Mouse (Mus musculus): Measurements from ENCODE around the gene C2.

The C2 gene

DNA sequence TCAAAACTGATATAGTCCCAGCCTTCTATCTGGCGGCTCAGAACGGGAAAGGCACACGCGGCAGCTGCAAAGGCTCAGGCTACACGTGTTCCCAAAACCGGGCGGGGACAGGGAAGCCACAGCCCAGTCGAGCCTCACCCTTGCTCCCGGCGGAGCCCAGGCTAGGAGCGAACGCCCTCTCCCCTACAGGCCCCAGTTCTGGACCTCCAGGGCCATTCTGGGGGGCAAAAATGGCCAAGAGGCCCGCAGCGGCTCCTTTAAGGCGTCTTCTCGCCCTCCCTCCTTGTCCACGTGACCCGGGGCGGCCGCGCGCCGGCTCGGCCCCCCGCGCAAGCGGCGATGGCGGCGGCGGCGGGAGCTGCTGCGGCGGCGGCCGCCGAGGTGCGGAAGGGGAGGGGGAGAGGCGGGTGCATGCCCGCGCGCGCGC lies at the start of gene C2, which contains the start of gene Ehmt2:
C2 (minus strand) TSS at position 106 of the 427 bp plus-strand sequence.
Ehmt2 (plus strand) TSS at position 310 of the 427 bp plus-strand sequence.
- DNase-seq (ENCODE audit: low spot score): peak; percentile 87

- DNase-seq (ENCODE audit: low spot score): no peak
Measured at GRCm38 (mm10) chr17:34947606-34948005, 49.5 kb upstream of the C2 start.

DNA sequence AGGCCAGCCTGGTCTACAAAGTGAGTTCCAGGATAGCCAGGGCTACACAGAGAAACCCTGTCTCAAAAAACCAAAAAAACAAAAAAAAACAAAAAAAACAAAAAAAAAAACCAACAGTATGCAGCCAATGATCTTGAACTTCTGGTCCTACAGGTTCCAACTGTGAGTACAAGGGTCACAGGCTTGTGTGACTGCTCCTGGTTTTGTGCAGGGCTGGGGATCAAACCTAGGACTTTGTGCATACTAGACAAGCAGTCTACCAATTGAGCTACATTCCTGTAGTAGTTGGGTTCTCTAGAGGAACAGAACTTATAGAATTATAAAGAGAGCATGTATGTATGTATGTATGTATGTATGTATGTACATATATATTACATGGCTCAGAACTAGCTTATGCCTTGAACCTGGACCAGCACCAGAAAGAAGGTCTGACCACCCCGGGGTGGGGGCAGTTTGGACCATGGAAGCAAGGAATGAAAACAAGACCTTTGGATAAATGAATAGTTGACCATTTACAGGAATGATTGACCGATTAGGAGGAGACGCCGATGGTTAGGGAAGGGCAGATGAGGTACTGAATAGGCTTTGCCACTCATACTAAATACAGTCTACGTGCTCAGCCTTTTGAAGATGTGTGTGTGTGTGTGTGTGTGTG lies 48.5 kb upstream of the C2 start:
- DNase-seq (ENCODE audit: low spot score): no peak

DNA sequence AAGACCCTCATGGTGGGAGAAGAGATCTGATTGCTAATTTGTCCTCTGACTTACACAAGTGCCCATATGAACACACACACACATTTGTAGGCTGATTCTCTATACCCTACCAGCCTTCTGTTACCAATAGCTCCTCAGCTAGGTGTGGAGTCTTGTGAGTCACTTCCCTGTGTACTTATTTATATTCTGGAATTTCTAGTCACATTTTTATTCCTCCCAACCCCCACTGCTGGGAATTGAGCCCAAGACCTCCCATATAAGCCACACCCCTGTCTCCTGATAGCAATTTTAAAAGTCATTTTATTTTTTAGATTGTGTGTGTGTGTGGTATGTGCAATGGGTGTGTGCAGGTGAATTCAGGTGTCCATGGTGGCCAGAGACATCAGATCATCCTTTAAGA lies 46.3 kb upstream of the C2 start:
- DNase-seq (ENCODE audit: low spot score): no peak

- no peak for DNase-seq (ENCODE audit: low spot score)
Measured at GRCm38 (mm10) chr17:34943128-34943815, 45.2 kb upstream of the C2 start.

- DNase-seq (ENCODE audit: low spot score): peak; percentile 70
Measured at GRCm38 (mm10) chr17:34941344-34942041, 43.4 kb upstream of the C2 start.

- no peak for DNase-seq (ENCODE audit: low spot score)
Measured at GRCm38 (mm10) chr17:34937960-34938505, 40.0 kb upstream of the C2 start.

DNA sequence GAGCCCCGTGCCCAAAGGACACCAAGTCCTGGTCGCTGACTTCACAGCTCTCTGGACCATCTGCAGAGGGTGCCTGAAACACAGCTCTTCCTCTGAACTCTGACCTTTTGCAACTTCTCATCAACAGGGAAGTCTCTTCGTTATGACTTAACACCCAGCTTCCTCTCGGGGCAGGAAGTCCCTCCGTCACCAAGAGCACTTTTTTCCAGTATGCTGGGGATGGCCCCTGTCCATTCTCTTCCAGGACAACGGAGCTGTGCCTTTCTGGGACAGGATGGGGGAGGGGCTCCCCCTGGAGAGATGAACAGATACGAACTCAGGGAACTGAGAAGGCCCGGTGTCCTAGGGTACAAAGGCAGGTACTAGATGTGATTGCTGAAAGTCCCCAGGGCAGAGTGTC lies 36.8 kb upstream of the C2 start:
- no peak for DNase-seq (ENCODE audit: low spot score)

DNA sequence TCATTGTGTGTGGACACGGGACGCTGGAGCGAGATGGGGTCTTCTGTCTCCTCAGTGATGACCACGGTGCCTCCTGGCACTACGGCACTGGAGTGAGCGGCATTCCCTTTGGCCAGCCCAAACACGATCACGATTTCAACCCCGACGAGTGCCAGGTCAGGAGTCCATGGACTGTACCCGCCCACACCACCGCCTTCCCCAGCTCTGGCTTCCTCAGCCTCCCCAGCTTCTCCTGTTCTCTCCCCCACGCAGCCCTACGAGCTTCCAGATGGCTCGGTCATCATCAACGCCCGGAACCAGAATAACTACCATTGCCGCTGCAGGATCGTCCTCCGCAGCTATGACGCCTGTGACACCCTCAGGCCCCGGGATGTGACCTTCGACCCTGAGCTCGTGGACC lies 36.0 kb upstream of the C2 start:
- no peak for DNase-seq (ENCODE audit: low spot score)

GRCm38 (mm10) chr17:34932287-34932686 lies 34.2 kb upstream of the C2 start:
- DNase-seq (ENCODE audit: low spot score): no peak

- DNase-seq (ENCODE audit: low spot score): no peak
Measured at GRCm38 (mm10) chr17:34931735-34932098, 33.7 kb upstream of the C2 start.

DNA sequence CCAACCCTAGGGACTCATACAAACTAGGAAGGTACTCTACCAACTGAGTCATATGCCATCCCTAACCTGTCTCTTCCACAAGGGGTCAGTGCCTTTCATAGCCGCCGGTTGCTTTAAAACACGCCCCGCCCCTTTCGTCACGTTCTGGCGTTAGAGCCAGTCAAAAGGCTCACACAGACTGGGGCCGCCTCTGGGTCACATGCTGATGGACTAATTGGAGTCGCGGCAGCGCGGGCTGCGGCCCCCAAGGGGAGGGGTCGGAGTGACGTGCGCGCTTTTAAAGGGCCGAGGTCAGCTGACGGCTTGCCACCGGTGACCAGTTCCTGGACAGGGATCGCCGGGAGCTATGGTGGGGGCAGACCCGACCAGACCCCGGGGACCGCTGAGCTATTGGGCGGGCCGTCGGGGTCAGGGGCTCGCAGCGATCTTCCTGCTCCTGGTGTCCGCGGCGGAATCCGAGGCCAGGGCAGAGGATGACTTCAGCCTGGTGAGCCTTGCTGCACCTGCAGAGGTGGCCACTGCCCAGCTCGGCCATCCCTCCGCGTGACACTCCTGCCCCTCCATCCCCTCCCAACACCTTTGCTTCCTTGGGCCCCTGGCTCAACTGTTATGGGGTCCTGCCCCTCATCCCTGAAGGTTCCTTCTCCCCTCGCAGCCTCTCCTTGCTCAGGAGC lies 33.1 kb upstream of the C2 start, which contains the start of gene Neu1:
Neu1 (plus strand) TSS at position 193 of the 674 bp plus-strand sequence.
- peak; percentile 98 for DNase-seq (ENCODE audit: low spot score)

- no peak for DNase-seq (ENCODE audit: low spot score)
Measured at GRCm38 (mm10) chr17:34928841-34929240, 30.8 kb upstream of the C2 start.

GRCm38 (mm10) chr17:34927306-34928019 lies 29.4 kb upstream of the C2 start:
- DNase-seq (ENCODE audit: low spot score): no peak

DNA sequence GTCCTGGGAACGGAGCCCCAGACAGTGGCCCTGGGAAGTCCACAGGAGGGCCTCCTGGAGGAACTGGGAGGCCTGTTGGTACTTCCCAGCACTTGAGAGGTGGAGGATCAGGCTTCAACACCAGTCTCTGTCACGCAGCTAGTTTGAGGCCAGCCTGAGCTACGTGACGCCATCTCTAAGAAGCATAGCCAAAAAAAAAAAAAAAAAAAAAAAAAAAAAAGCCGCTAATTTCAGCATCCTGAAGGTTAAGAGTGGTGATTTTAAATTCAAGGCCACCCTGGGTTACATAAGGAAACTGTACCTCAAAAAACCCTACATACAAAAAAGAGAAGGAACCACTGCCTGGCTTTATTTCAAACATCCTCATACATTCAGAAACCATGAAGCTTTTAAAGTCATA lies 26.2 kb upstream of the C2 start:
- no peak for DNase-seq (ENCODE audit: low spot score)

DNA sequence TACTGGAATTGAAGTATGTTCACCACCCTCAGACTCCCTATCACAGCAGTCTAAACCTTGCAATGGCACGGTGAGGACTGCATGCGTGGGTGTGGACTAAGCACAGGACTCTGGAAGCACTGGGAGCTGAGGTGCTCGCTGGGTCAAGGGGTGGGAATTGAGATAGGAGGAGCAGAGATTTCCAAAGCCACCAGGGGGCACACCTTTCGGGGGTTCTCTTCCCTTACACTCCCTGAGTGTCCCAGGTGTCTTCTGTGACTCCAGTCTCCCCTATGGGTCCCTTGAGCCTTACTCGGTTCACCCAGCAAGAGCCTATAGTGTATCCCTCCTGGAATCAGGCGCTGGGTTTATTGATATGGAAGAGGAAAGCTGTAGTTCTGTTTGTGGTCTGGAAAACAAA lies 24.9 kb upstream of the C2 start:
- no peak for DNase-seq (ENCODE audit: low spot score)

DNA sequence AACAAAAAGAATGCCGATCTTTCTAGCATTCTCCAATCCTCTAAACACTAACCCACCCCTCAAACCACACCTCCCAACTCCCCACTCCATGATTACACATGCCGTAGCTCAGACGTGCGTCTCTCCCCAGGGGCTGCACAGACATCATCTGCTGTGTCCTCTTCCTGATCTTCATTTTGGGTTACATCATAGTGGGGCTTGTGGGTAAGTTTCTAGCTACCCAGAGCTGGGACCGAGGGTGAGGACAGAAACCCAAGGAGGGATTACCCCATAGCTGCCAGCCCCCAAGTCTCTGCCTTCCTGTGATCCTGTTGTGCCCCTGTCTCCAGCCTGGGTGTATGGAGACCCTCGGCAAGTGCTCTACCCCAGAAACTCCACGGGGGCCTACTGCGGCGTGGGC lies 19.1 kb upstream of the C2 start:
- no peak for DNase-seq (ENCODE audit: low spot score)

DNA sequence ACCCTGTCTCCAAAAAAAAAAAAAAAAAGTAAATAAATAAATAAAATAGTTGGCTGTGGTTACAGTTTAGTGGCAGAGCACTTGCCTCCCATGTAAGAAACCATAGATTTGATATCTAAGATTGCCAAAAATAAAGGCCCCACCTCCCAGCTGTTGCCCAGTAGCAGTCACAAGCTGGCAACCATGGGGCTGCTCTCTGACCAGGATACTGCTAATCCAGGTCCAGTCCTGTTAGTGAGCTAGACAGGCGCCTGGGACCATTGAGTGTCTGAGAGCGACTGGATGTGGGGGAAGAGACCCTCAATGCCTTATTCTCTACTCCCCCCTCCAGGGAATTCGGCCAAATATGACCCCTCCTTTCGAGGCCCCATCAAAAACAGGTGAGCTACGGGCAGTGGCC lies 18.3 kb upstream of the C2 start:
- no peak for DNase-seq (ENCODE audit: low spot score)

DNA sequence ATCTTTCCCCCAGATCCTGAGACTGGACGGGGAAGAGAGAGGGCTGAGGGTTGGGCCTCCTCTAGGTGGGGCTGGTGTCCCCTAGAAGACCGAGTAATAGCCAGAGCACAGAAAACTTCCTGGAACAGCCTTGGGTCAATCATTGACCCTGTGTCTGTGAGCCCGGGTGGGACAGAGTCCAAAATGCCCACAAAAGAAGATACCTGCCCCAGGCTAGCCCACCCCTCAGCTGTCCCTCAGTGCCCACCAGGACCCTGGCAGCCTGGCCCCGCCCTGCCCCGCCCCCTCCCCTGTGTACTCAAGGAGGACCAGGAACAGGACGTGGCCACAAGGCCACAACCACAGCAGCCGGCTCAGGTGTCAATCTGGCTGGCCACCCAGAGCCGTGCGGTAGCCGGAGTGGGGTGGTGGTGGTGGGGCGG lies 17.4 kb upstream of the C2 start:
- DNase-seq (ENCODE audit: low spot score): no peak

DNA sequence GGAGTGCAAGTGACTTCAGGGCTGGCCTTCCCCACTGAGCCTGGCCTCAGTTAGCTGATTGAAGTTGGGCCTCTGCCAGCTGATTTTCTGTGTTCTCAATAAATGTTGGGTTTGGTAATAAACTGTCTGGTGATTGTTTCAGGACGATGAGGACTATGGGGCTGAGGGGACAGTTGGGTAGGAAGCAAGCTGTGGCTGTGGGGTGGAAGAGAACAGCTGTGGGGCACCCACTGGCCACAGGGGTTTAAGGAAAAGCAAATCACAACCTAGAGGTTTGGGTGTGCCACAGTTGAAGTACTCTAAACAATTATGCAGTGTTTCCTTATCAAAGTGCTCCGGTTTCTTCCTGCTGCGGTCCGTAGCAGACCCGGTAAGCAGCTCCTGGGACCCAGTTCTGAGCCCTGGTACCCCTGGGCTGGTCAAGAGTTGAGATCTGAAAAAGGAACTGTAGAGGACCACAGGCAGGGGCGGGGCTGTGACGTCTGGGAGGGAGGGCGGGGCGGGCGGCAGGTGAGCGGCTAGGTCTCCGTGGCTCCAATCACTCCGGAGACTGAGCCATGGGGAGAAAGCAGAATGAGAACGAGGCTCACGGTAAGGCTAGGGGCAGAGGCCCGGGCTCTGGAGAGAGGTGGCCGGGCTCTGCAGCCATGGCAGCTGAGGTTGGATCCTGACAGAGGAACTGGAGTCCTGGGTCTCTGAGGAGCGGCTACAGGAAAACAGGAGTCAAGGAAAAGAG lies 16.0 kb upstream of the C2 start, which contains the start of gene Slc44a4:
Slc44a4 (plus strand) TSS at position 537 of the 736 bp plus-strand sequence.
- no peak for DNase-seq (ENCODE audit: low spot score)

DNA sequence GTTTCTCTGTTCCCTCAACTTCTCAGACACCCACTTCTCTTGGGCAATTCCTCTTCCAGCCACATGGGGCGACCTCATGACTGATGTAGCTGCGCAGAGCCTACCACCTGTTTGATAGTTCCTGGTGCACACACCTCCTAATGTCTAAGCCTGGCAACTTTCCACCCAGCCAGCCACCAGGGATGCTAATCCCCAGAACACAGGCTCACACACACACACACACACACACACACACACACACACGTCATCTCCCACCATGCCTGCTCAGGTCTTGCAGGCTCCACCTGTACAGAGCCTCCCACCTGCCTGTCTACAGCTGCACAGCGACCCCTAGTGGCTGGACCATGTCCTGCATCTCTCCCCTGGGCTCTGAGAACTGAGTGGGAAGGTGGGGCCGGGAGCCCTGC lies 13.9 kb upstream of the C2 start:
- peak; percentile 90 for DNase-seq (ENCODE audit: low spot score)

Data from testis, postnatal 10 days (tissue).